Mouse (Mus musculus): ENCODE measurements around the gene Ugt2b1. TPM values are rescaled to one million over a fixed set of nuclear protein-coding genes. Genes with fewer than 3 reads are reported as not detected.

Ugt2b1 gene
- polyA plus RNA-seq, 1 experiment from 2014 or later = not detected

DNA sequence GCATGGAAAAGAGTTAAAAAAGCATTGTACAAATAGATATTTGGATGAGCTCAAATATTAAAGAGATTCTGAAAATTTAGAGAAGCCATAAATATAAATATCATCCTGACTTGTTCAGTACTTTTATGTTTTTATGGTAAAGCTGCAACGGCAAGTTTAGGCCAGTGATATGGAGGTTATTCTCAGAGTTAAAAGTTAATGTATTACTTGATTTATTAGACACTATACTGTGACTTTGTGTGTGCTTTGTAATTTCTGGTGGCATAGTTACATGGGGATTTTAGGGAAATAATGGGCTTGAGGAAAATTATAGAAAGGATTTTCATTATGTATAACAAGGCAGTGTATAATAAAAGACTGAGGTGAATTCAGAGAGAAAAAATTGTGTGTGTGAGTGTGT lies 39.2 kb downstream of the Ugt2b1 start:
- ATAC-seq (ENCODE audit: low FRiP score, low read depth) = no peak
- H3K9me3 ChIP-seq = no peaks in the 10 kb centered on the region
- H3K4me2 ChIP-seq = no peak overlapping the region
- H3K27me3 ChIP-seq = no peaks in the 10 kb centered on the region
- no peak overlapping the region for H3K4me3 ChIP-seq
- H3K36me3 ChIP-seq = no peaks in the 10 kb centered on the region
- H3K9ac ChIP-seq = no peak overlapping the region
- 88% methylated on average over 1 of the region's 1 CpGs for WGBS
- H3K27ac ChIP-seq (replicated peaks) = no peak overlapping the region
- H3K4me1 ChIP-seq (replicated peaks) = no peaks in the 10 kb centered on the region

DNA sequence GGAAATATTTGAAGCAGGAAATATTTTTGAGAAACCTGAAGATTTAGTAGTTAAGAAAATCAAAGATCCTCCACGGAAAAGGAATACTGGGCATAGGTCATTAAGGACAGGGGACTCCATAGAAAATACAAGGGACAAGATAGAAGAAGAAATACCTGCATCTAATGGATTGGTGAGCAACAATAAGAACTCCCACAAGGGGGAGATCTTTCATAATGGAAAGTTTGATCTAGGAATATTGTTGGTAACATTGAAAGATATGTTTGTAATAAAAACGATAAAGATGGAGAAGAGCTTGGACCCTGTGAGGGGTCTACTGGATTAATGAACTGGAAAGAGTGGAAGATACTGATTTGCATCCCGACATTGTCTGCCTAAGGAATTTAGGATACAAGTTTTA lies 39.7 kb downstream of the Ugt2b1 start:
- Histone ChIP-seq H3K36me3 (no peaks in the 10 kb centered on the region), H3K27ac (replicated peaks) (no peak overlapping the region), H3K4me3 (no peak overlapping the region), H3K4me1 (replicated peaks) (no peaks in the 10 kb centered on the region), H3K9me3 (no peaks in the 10 kb centered on the region), H3K27me3 (no peaks in the 10 kb centered on the region), H3K9ac (no peak overlapping the region), H3K4me2 (no peak overlapping the region)
- no peak for ATAC-seq (ENCODE audit: low FRiP score, low read depth)
- 52% methylated on average over 3 of the region's 3 CpGs for WGBS

DNA sequence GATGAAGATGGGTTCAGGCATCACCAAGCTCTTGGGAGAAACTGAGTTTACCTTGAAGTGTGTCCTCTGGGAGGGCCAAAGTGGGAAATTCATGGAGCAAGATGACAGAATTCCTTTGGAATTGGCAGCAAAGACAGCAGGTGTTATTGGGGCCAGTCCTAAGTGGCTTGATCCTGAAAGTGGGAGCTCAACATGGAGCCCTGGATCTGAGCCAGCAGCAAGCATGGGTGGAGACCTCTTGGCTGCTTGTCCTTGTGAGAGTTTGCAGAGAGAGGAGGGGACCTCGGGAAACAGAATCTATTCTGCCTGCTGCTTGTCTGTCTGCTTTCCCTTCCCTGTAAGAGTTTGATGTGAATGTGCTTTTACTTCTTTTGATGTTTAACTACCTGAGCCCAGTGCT lies 54.5 kb downstream of the Ugt2b1 start:
- Histone ChIP-seq H3K4me3 (no peak overlapping the region), H3K36me3 (no peaks in the 10 kb centered on the region), H3K27ac (replicated peaks) (no peak overlapping the region), H3K4me1 (replicated peaks) (no peaks in the 10 kb centered on the region), H3K27me3 (no peaks in the 10 kb centered on the region), H3K4me2 (no peak overlapping the region), H3K9me3 (no peaks in the 10 kb centered on the region), H3K9ac (no peak overlapping the region)
- no peak for ATAC-seq (ENCODE audit: low FRiP score, low read depth)
- 71% methylated on average over 1 of the region's 1 CpGs for WGBS

Other genes starting within 250 kb of the Ugt2b1 start
- gene Tmprss11e, start 180.7 kb downstream of the Ugt2b1 start, polyA plus RNA-seq (2015; fragmentation: Nextera tagmentation; extraction: Ambion mirVana) = not detected in 2 replicates
- gene Ythdc1, start 122.3 kb downstream of the Ugt2b1 start, polyA plus RNA-seq (2015; fragmentation: Nextera tagmentation; extraction: Ambion mirVana) = 35.1 and 35.6 TPM in 2 replicates
- gene Ugt2b34, start 19.6 kb downstream of the Ugt2b1 start, polyA plus RNA-seq (2015; fragmentation: Nextera tagmentation; extraction: Ambion mirVana) = not detected in 2 replicates
- gene Ugt2b35, start 74.3 kb upstream of the Ugt2b1 start, polyA plus RNA-seq (2015; fragmentation: Nextera tagmentation; extraction: Ambion mirVana) = not detected in 2 replicates
- not detected in 2 replicates for gene Ugt2b36, start 166.0 kb upstream of the Ugt2b1 start, polyA plus RNA-seq (2015; fragmentation: Nextera tagmentation; extraction: Ambion mirVana)
- 0.13 TPM in 1 of 2 replicates, not detected in the other for gene Ugt2b5, start 213.8 kb upstream of the Ugt2b1 start, polyA plus RNA-seq (2015; fragmentation: Nextera tagmentation; extraction: Ambion mirVana)

All from hindbrain, embryonic 15.5 days (tissue).